Mouse (Mus musculus) bone marrow macrophage, adult 2 months (primary cell): ENCODE measurements around the gene Mrps17. TPM values are rescaled to one million over a fixed set of nuclear protein-coding genes. Genes with fewer than 3 reads are reported as not detected.

ENCODE experiments used
- H3K27ac ChIP-seq: 2 replicates; pipeline ENCODE4 v1.5.1; 2012; ENCODE audit warnings: low read depth, low read length; ENCODE audit not compliant: insufficient read depth
- H3K4me1 ChIP-seq: 2 replicates; pipeline ENCODE4 v1.6.1; 2012; ENCODE audit warnings: low read length; ENCODE audit not compliant: control insufficient read depth, insufficient read depth
- H3K4me3 ChIP-seq: 2 replicates; pipeline ENCODE4 v1.5.1; 2012; ENCODE audit warnings: mild to moderate bottlenecking, low read length, moderate library complexity; ENCODE audit not compliant: insufficient read depth
- CTCF ChIP-seq: IDR thresholded peaks from 2 replicates; pipeline ENCODE4 v1.5.1; 2012; ENCODE audit warnings: low read depth, mild to moderate bottlenecking, low read length, moderate library complexity
- POLR2A ChIP-seq: IDR thresholded peaks from 2 replicates; pipeline ENCODE4 v1.6.1; 2012; ENCODE audit warnings: mild to moderate bottlenecking, low read depth, low read length, borderline replicate concordance
- polyA plus RNA-seq: library from polyadenylated mRNA; stranded (reverse); fragments of >200 nt; gene quantifications from 2 replicates; pipeline ENCODE4 v1.2.4, GENCODE M21; 2012; ENCODE audit not compliant: missing spikeins, insufficient read depth, insufficient read length

Gene Mrps17
- polyA plus RNA-seq, 1 experiment = 72.2 TPM

DNA sequence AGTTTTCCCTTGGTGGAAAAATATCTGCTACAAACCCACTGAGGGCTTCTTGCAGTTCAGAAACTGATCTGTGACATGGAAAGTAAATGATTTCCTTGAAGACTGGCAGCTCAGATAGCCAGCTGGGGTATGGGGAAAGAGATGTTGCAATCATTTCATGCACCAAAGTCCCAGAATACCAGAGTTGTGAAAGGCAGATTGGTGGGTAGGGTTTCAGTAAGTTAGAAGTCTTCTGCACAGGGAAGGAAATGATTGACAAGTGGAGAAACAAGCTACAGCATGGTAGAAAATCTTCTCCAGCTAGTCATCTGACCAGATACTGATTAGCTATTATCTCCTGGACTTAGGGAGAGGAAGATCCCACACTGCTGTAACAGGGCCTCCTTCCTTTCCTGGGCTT, 11.9 kb upstream of the Mrps17 start:
- no peak overlapping the region for H3K4me3 ChIP-seq
- H3K4me1 ChIP-seq = peaks cover 11% of the 10 kb centered on the region
- TF ChIP-seq POLR2A (no peak), CTCF (no peak)
- no peak overlapping the region for H3K27ac ChIP-seq

DNA sequence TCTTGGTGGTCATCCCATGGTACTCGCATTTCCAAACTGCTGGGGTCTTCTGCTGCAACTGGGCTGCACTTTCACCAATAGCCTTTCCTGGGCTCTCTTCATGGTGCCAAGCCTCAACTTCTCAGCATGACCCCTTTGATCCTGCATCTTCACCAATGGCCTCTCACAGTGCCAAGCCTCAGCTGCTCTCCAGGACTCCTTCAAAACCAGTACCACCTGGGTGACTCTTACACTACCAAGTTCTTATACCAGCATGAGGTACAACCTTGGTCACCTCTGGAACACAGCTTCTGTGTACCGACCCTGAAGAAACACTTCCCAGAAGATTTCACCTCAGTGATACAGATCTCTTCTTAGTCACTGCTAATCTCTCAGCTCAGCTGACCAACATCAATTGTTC, 6.9 kb upstream of the Mrps17 start, which contains the start of gene Sept14:
Sept14 (minus strand) TSS at position 101 of the 400 bp plus-strand sequence.
- H3K27ac ChIP-seq = no peak within 1 kb of the TSS
- peaks cover 7% of the 10 kb centered on the region for H3K4me1 ChIP-seq
- no peak within 1 kb of the TSS for H3K4me3 ChIP-seq
- TF ChIP-seq CTCF = no peak
- TF ChIP-seq POLR2A = no peak

DNA sequence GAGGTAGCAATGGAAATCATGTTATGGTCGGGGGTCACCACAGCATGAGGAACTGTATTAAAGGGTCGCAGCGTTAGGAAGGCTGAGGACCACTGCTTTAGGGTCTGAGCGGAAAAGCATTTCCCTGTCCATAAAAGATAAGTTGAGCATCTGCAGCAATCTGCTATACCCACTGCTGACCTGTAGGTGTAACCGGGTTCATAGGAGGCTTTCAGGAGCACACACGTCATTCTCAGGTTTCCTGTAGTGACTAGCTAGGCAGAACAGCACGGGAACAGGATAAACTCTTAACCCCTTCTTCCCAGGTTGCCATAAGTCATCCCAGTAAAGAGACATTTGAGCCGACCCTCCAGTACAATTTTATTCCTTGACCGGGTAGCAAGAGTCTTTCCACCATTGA, 1.7 kb downstream of the Mrps17 start:
- H3K27ac ChIP-seq = no peak overlapping the region
- H3K4me3 ChIP-seq = no peak overlapping the region
- TF ChIP-seq CTCF (no peak), POLR2A (no peak)
- peaks cover 4% of the 10 kb centered on the region for H3K4me1 ChIP-seq

DNA sequence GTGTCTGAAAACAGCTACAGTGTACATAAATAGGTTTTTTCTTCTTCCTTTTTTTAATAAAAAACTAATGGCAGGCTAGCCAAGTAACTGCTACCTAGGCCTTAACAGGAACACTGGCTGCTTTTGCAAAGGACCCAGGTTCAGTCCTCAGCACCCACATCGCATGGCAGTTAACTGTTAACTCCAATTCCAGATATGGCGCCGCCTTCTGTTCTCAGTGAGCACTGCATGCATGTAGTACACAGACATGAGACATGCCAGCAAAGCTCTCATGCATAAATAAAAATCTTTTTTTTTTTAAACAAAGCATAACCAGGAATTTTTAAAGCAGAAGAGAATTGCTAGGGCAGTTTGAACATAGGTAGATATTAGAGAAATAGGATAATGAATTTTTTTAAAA, 4.9 kb downstream of the Mrps17 start:
- Histone ChIP-seq H3K4me3 (no peak overlapping the region), H3K27ac (no peak overlapping the region), H3K4me1 (peaks cover 4% of the 10 kb centered on the region)
- TF ChIP-seq CTCF = peak; percentile 22; the same call in 1 of the 2 replicates
- TF ChIP-seq POLR2A = no peak

DNA sequence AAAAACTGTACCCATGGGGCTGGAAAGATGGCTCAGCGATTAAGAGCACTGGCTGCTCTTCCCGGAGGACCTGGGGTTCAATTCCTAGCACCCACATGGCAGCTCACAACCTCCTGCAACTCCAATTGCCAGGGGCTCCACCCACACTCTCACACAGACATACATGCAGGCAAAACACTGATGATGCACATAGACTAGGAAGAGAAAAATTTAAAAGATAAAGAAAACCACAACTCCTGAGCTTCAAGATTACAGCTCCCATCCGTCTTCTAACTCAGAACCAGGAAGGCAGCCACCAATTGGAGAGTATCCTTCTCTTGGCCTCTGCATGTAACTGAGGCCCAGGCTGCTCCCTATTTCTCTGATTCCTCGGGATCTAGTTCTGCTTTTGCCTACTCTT, 9.0 kb downstream of the Mrps17 start:
- H3K4me3 ChIP-seq = peak overlapping the region; percentile 74
- peaks cover 3% of the 10 kb centered on the region; the same call in 1 of the 2 replicates for H3K4me1 ChIP-seq
- TF ChIP-seq CTCF (no peak), POLR2A (no peak)
- H3K27ac ChIP-seq = no peak overlapping the region

DNA sequence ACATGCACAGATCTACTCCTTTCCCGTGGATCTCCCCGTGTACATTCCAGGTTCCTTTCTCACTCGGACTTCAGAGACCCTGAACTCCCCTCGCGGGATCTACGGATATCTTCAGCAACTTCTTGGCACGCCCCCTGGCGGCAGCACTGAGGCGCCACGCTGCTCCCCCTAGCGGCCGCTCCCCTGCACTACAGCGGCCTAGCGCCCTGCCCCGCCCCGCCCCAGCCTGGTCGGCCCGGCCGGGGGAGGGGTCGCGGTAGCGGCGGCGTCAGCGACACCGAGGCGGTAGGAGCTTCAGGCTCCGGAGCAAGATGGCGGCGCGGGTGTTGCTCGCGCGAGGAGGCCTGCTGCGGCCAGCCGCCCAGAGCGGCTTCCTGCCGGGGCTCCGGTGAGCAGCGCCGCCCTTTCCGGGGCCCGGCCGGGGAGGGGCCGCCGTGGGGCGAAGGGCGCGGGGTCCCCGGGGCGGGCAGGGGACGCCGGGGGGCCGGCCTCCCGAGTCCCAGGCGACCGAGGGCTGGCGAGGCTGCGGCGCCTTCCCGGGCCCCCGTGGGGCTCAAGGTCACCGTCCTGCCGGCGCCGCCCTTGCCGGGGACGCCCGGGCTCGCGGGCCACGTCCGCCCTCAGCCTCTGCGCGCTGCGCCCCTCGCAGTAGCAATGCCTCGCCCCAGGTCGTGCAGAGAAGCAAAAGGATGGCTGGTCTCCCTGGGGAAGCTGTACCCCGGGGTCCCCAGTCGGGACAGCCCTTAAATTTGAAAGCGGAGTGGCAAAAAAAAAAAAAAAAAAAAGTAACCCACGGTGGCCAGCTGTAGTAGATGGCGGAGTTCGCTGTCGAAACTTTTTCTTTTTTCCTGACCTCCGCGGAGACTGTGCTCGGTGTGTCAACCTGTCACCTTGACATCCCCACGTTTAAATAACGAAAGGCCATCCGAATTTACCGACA, 9.8 kb downstream of the Mrps17 start, which contains the start of gene Nipsnap2:
Nipsnap2 (plus strand) TSS at position 230 of the 940 bp plus-strand sequence.
- Histone ChIP-seq H3K4me3 (peak within 1 kb of the TSS; percentile 74), H3K4me1 (peaks cover 5% of the 10 kb centered on the region), H3K27ac (peak within 1 kb of the TSS; percentile 57)
- TF ChIP-seq POLR2A (0 out of 2 replicates have a peak, but pooled peaks have one; percentile 67), CTCF (peak; percentile 100)

DNA sequence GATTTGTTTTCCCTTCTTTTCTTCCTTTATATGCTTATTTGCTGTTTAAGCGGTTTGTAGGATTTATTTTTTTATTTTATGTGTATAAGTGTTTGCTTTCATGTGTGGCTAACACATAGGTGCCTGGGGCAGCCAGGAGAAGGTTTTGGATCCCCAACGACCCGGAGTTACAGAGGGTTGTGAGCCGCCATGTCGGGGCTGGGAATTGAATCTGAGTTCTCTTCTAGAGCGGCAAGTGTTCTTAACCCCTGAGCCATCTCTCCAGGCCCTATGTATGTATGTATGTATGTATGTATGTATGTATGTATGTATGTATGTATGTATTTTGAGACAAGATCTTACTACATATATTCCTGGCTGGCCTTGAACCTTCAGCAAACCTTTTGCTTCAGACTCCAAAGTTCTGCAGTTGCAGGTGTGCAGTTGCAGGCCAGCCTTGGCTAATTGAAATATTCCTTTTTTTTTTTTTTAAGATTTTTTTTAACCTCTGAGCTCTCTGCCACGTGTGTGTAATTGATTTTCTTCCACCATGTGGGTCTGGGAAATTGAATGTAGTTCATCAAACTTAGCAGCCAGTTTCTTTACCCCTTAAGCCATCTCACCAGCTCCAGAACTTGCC, 10.6 kb downstream of the Mrps17 start:
- peaks cover 9% of the 10 kb centered on the region for H3K4me1 ChIP-seq
- TF ChIP-seq CTCF (no peak), POLR2A (no peak)
- peak overlapping the region; percentile 74 for H3K4me3 ChIP-seq
- no peak overlapping the region for H3K27ac ChIP-seq

DNA sequence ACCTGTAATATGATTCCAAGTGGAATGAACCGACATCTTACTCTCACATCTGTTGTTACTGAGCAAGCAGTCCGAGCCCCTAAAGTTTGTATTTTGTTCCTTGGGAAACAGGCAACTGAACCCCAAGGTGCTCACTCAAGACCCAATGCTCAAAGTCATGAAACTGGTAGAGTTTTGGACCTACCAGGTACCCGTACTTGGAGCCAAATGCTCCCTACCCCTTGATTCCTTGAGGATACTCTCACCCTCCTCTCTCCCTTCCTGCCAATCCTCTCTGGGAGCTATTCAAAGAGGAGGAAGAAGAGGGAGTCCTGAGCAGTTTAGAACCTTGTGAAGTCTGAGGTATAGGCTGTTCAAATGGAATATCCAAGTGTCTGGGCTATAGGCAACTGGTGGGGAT, 11.5 kb downstream of the Mrps17 start:
- peaks cover 9% of the 10 kb centered on the region for H3K4me1 ChIP-seq
- TF ChIP-seq CTCF = no peak
- H3K27ac ChIP-seq = no peak overlapping the region
- no peak overlapping the region for H3K4me3 ChIP-seq

DNA sequence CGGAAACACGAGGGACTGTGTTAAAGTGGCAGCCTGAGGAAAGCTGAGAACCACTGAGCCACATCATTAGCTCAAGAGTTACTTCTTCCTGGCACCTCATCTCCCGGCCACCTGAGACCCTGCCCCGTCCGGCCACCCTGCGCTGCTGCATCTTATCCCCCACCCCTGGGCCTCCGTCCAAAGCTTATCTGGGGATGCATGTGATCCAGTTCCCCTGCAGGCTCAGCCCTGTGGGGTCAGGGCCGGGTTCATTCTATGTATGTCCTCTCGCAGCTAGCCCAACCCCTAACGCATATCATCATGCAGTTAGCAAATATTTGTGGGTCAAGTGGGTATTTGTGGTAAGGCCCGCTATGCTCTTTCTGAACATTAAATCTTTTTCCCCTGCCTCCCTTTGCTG, 14.0 kb downstream of the Mrps17 start:
- H3K4me1 ChIP-seq = peaks cover 9% of the 10 kb centered on the region
- TF ChIP-seq POLR2A (no peak), CTCF (no peak)
- H3K27ac ChIP-seq = no peak overlapping the region
- H3K4me3 ChIP-seq = no peak overlapping the region

DNA sequence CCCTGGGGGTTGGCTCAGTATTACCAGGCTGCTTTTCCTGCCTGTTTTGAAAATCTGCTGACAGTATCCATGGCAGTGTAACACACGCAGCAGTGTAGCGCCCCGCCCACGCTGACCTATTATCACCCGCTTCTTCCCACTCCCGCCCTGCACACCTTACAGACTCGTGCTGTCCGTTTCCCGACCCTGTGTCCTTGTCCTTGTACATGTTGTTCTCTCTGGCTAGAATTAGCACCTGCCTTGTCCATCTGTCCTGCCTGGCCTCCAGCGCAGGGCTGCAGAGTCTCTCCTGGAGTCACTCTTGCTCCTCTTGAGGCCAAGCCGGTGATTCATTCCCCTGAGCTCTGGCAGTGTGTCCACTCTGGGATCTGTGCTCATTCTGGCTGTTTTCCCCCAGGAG, 15.0 kb downstream of the Mrps17 start:
- Histone ChIP-seq H3K4me1 (peaks cover 9% of the 10 kb centered on the region), H3K27ac (no peak overlapping the region), H3K4me3 (no peak overlapping the region)
- no peak for TF ChIP-seq CTCF
- no peak for TF ChIP-seq POLR2A
